Mouse (Mus musculus) spleen, postnatal 10 days (tissue): ENCODE measurements around the gene Mtif2.
A peak's percentile ranks its signal among the peaks of the same experiment; 100 is the strongest.
"Not testable (repeated sequence)": the region's sequence is repeated elsewhere in the genome, so short reads cannot be mapped to it uniquely, and the experiment has no call there.

Experiments
- DNase-seq, 2 experiments: peaks; one replicate each; pipeline ENCODE4 v3.0.0; 2021 to 2022; ENCODE audit warnings: low spot score in 2 of 2

The Mtif2 gene

GRCm38 (mm10) chr11:29525988-29526794, at the start of gene Mtif2:
Mtif2 (plus strand) TSS chr11:29526408.
- DNase-seq = peak; percentile 72 to 78

DNA sequence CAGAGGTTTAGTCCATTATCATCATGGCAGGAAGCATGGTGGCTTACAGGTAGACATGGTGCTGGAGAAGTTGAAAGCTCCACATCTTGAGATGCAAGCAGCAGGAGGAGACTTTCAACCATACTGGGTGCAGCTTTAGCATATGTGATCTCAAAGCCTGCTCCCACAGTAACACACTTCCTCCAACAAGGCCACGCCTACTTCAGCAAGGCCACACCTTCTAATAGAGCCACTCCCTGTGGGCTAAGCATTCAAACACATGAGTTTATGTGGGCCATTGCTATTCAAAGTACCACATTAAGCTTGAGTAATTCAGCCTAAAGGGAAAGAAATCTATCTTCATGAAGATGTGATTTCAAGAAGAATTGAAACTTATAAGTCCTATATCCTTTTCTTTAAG, 33.1 kb upstream of the Mtif2 start:
- no peak for DNase-seq

DNA sequence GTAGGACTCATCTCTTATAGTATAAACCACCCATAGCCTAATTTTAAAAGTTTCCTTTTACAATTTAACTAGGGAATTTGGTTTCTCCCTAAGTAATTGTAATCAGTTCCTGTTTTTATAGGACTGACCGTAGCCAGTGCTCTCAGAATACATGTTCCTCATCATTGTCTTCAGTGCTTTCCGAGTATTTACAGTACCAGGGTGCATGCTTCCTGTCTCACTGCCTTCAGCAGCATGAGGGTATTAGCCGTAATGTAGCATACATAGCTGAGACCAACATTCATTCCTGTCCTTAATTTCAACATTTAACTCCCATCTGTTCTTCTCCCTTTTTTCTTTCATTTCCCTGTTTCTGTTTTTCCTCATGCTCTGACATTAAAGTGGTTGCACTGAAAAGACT, 29.2 kb upstream of the Mtif2 start:
- DNase-seq = no peak

- DNase-seq = no peak
Observed at GRCm38 (mm10) chr11:29503948-29504893, 22.0 kb upstream of the Mtif2 start.

DNA sequence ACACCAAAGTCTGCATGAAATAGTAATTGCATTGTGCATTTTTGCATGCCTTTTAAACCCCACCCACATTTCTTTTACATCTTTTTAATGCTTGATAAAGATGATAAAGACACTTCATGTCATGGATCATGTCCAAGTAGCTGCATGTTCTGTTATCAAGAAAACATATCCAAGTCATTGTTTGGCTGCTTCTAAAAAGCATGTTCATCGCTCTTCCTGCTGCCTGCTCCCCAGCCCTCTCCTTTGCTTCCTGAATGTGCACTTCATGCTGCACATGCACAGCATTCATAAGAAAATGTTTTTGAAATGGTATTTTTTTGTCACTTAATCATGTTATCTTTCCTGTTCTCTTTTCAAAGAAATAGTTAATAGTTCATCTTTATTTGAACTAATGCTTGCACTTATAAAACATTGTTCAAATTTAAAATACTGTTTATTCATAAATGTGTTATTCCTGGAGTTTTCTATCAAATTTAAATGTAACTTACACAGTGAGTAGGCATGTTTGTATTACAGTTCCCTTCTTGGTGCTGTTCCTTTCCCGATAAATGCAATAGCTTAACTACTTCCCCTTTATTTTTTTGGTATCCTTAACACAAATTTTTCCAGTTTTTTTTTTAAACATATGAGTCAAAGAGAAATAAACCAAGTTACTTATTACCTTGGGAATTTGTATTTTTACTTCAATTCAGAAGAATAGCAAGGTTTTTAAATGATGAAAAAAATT, 21.1 kb upstream of the Mtif2 start:
- no peak for DNase-seq

- DNase-seq = no peak
Observed at GRCm38 (mm10) chr11:29509421-29509820, 16.8 kb upstream of the Mtif2 start.

DNA sequence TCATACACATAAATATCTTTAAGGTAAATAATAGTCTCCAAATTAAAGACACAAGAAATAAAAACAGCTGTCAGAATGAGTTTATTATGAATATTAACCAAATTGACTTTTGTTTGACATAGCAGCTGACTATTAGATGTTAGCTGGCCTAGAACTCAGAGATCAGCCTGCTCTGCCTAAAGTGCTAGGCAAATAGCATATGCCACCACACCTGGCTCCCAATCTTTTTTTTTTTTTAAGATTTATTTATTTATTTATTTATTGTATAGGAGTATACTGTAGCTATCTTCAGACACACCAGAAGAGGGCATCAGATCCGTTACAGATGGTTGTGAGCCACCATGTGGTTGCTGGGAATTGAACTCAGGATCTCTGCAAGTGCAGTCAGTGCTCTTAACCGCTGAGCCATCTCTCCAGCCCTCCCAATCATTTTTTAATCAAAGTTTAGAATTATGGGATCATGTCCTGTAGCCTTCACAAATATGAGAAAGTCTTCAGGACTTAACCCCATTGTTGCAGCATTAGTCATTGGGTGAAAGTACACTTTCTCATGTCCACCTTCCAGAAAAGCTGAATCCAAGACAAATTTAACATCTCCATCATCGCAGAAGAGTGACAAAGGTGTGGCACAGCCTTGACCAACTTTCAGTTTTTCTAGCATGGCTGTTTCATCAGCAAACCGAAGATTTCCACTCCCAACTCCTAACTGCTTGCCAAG, 13.2 kb upstream of the Mtif2 start:
- DNase-seq = no peak

- no peak for DNase-seq
Observed at GRCm38 (mm10) chr11:29514325-29514681, 11.9 kb upstream of the Mtif2 start.

GRCm38 (mm10) chr11:29514682-29515412, 11.4 kb upstream of the Mtif2 start, which contains the start of gene Prorsd1:
Prorsd1 (minus strand) TSS chr11:29515033.
- DNase-seq = peak; percentile 84 to 96

DNA sequence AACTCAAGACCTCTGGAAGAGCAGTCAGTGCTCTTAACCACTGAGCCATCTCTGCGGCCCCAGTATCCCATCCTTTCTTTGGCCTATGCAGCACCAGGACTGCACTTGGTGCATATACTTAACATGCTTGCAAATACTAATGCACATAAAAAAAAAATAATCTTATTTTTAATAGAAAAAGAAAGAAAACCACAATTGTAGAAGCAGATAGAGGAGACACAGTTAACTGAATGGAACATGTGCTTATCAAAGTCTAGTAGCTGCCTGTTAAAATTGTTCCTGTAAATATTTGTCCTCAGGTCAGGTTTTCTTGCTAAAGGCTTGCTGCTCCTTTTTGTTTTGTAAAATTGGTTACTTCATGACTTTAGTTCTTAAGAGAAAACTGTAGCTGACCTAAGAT, 12.0 kb downstream of the Mtif2 start:
- DNase-seq = no peak

DNA sequence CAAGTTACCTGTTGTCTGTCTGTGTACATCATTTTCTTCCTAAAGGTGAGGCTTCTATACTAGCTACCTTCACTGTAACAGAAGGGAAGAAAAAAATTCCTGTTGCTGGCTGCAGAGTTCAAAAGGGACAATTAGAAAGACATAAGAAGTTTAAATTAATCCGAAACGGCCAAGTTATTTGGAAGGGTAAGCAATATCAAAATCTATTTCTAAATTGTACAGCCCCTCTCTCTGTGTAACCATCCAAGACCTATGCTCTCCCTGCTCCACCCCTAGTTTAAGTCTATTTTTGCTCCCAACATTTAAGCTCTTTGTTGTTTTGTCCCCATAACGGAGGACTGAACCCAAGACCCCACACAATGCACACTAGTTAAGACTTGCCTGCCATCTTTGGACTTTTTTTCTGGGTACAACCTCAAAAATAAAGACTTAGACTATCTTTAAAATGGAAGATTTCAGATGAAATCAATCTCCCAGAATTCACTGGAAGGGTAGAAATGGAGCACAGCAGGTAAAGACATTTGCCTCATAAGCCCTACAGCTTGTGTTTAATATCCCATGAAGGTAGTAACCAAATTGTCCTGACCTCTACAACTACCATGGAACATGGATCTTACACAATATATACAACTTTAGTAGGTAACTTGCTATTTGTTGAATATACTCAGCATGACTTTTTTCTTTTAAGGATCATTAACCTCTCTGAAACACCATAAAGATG, 18.2 kb downstream of the Mtif2 start:
- no peak for DNase-seq

DNA sequence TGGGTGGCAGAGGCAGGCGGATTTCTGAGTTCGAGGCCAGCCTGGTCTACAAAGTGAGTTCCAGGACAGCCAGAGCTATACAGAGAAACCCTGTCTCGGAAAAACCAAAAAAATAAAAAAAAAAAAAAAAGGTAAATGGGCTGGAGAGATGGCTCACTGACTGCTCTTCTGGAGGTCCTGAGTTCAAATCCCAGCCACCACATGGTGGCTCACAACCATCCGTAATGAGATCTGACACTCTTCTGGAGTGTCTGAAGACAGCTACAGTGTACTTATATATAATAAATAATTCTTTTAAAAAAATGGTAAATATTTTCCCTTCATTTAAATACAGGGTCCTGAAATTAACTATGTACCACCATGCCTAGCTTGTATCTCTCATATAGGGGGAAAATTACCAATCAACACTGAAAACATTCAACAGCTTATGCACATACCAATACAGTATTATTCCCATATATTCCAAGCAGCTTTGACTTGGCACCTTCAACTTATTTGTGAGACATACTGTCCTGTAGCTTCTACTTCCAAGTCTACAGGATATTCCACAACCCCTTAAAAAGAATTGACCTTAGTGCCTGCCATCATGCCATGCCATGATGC, 19.0 kb downstream of the Mtif2 start:
- DNase-seq = not testable (repeated sequence)

GRCm38 (mm10) chr11:29546297-29546696, 20.1 kb downstream of the Mtif2 start:
- DNase-seq = not testable (repeated sequence)

DNA sequence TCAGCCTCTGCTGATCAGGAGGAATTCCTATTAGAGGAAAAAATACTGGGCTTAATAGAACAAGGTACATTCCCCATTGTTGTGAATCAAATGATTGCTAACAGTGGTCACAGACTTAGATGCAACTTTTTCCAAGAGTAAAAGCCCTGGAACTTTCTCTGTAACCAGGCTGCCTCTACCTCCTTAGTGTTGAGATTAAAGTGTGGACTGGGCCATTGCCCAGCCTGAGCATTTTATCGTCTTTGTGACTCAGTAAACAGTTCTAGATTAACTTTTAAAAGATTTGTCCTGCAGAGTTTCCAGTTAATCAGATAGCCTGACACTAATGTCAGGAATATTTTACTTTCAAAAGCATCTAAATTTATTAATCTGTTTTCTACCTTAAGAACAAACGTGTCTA, 20.6 kb downstream of the Mtif2 start:
- DNase-seq = no peak

DNA sequence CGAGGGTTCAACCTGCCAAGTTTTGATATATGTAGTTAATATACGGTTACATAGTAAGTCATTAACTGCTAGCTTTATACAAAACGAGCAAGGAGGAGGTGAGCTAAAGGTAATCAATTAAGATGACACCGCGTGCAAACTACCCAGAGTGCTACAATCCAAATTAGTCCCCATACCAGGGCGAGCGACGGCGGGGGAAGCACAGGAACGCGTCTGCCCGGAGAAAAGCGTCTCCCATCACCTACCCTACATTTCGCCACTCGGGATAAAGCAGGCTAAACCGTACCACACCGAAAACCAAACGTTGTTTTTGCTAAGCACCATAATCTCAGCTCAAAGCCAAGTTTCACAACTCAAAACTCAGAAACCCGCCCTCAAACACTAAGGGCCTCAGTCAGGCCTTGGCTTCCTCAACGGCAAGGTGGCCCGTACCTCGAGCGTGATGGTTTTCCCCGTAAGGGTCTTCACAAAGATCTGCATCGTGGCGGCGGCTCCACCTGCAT, 21.1 kb downstream of the Mtif2 start:
- no peak for DNase-seq

DNA sequence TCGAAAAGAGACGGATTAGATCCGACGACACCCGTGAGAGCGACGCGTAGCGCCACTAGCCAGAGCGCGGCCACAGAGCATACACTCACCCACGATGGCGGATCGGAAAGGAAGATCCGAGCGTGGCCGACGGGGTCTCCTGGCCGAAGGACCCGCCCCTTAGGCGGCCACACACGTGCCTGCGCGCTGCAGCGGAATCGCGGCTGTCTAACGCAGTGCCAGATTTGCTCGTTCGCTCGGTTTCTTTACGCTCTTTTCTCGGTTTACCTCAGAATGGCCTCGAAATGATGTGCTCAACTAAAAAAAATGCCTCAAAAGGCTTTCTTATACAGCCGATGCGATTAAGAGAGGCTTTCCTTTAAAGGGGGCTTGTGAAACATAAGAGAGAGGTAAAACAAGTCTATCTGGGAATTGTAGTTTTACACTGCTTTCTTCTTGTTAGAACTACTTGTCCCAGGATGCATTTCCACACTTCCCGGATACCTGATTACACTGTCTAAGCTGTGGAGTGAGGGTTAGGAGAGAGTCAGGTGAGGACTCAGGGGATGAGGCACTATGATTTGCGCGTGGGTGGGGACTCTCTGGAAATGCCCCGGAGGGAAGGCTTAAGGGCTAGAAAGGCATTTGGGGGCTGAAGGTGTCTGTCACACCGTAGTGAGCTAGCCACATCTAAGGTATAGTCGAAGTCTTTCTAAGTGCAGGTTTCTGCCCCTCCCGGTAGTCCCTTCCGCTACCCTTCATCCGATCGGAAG, 21.7 kb downstream of the Mtif2 start, which contains the start of the genes Clhc1 and Rps27a:
Gene Clhc1 (plus strand): TSS at position 199 of the 752 bp plus-strand sequence.
Gene Rps27a (minus strand): TSS at position 358 of the 752 bp plus-strand sequence.
- peak; percentile 99 for DNase-seq

DNA sequence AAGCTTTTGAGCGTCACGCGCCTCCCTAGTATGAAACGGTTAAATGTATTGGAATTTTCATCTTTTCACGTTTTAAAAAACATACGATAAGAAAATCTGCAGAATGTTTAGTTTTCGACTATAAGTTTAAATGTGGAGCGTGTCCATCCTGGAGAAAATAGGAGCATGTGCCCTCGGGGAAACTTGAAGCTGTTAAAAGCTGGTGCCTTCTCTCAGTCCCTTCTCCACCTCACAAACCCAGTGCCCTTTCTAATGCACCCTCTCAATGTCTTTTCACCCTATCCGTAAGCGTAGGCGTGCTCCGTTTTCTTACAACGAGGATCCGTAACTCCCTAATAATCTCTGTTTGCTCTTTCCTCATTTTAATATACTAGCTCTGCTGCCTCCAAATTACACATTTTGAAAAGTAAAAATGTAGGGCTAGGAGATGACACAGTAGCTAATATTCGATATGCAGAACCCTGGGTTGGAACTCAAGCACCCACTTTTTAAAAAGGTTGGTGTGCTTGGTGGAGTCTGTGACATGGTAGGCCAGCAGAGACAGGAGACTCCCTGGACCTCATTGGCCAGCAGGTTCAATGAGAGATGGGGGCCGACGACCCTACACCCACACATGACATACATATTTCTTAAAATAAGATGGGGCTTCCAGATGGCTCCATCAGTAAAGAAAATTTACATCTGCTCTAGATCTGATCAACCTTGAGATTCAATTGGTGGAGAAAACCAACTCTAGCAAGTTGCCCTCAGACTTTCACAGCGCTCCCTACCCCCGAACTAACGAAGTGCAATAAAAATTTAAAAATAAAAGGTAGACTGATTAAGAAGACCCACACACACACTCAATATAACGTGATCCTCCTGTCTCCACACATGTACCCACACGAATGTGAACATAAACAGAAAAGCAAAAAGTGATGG, 22.6 kb downstream of the Mtif2 start:
- peak; percentile 16 to 24 for DNase-seq
